Mouse (Mus musculus) megakaryocyte, embryonic 14.5 days (primary cell): Measurements from ENCODE around the gene Fmod. TPM values are rescaled to one million over a fixed set of nuclear protein-coding genes. Genes with fewer than 3 reads are reported as not detected.
A peak's percentile ranks its signal among the peaks of the same experiment; 100 is the strongest.

ENCODE experiments used
- H3K27me3 ChIP-seq: replicated peaks from 2 replicates; pipeline ENCODE3; 2012; ENCODE audit warnings: inconsistent platforms
- H3K36me3 ChIP-seq: replicated peaks from 2 replicates; pipeline ENCODE3; 2012; ENCODE audit warnings: low read length, inconsistent platforms, mixed read lengths
- H3K4me1 ChIP-seq: 2 replicates; pipeline ENCODE4 v1.6.1; 2012; ENCODE audit warnings: inconsistent platforms
- H3K4me3 ChIP-seq: replicated peaks from 2 replicates; pipeline ENCODE3; 2012; ENCODE audit warnings: moderate library complexity, mild to moderate bottlenecking, inconsistent platforms
- H3K9me3 ChIP-seq: 2 replicates; pipeline ENCODE4 v1.6.1; 2012; ENCODE audit warnings: inconsistent platforms
- FLI1 ChIP-seq: IDR thresholded peaks from 2 replicates; pipeline ENCODE4 v1.6.1; 2012; ENCODE audit warnings: low read length, inconsistent platforms, mixed read lengths
- GATA1 ChIP-seq: IDR thresholded peaks from 3 replicates; pipeline ENCODE4 v1.6.1; 2012; ENCODE audit warnings: mixed read lengths, low read length, inconsistent platforms, borderline replicate concordance
- polyA plus RNA-seq: library from polyadenylated mRNA; stranded (reverse); fragments of >175 nt; gene quantifications from 2 replicates; pipeline ENCODE4 v1.2.3, GENCODE M21; 2012; ENCODE audit warnings: low replicate concordance; ENCODE audit not compliant: insufficient read depth

Gene Fmod
- polyA plus RNA-seq, 1 experiment: not detected

DNA sequence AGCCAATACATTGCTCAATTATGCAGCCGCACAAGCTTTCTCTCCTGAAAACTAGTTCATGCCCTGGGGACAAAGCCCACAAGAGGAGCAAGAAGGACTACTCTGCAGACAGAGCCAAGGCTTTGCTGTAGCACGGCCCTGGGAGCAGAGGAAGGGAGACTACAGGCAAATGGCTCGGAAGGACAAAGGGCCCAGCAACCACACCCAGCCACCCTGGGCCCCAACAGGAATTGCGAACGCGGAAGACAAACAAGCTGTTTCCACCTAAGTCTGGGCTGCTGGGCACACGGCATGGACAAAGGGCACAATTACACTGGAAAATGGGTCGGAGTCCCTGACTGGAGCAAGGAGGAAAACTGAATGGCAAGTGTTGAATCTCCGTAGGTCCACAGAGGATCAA is 18.0 kb downstream of the Fmod start:
- Histone ChIP-seq H3K9me3 (no peaks in the 10 kb centered on the region), H3K27me3 (peaks cover 24% of the 10 kb centered on the region), H3K4me3 (no peak overlapping the region), H3K36me3 (no peaks in the 10 kb centered on the region), H3K4me1 (peaks cover 71% of the 10 kb centered on the region)
- TF ChIP-seq GATA1: no peak
- no peak for TF ChIP-seq FLI1

GRCm38 (mm10) chr1:134055666-134056245 is 18.7 kb downstream of the Fmod start:
- Histone ChIP-seq H3K27me3 (peaks cover 20% of the 10 kb centered on the region), H3K4me1 (peaks cover 71% of the 10 kb centered on the region), H3K36me3 (no peaks in the 10 kb centered on the region), H3K4me3 (no peak overlapping the region), H3K9me3 (no peaks in the 10 kb centered on the region)
- no peak for TF ChIP-seq GATA1
- no peak for TF ChIP-seq FLI1

DNA sequence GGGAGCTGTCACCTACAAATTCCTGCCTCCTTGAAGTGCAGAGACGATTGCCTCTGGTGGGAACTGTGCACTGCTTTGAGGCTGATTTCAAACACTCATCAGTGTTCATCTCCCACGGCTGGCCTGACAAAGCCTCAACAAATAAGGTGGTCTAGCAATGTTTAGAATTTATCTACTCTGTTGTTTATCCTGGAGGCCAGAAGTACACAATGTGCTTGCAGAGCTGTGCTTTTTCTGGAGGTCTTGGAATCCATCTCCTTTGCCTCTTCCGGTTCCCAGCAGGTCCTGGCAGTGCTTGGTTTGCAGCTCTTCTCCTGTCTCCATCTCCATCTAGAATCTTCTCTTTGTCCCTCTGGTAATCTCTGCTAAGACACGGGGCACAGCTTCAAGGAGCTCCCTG is 19.2 kb downstream of the Fmod start:
- Histone ChIP-seq H3K4me1 (peaks cover 71% of the 10 kb centered on the region), H3K27me3 (peaks cover 22% of the 10 kb centered on the region)

DNA sequence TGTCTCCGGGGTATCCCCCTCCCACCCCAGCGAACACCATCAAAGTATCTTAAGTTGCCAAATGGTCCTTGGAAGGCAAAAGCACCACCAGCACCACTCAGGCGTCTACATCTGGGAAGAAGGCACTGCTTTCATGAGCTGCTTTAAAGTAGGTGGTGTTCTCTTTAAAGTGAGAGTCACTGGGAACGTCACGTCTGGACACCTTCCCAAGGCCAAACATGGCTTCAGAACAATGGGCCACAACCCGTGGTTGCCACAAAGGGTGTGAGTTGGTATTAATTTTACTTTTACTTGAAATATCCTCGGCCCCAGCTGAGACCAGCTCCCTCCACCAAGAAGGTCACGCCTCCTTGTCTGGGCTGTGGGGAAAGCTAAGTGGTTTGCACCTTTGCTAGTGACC is 20.7 kb downstream of the Fmod start:
- peaks cover 23% of the 10 kb centered on the region for H3K27me3 ChIP-seq
- H3K4me1 ChIP-seq: peaks cover 84% of the 10 kb centered on the region

More for the DNA sequence above, 19.2 kb downstream of the Fmod start:
- no peak for TF ChIP-seq FLI1
- Histone ChIP-seq H3K36me3 (no peaks in the 10 kb centered on the region), H3K4me3 (no peak overlapping the region), H3K9me3 (no peaks in the 10 kb centered on the region)

DNA sequence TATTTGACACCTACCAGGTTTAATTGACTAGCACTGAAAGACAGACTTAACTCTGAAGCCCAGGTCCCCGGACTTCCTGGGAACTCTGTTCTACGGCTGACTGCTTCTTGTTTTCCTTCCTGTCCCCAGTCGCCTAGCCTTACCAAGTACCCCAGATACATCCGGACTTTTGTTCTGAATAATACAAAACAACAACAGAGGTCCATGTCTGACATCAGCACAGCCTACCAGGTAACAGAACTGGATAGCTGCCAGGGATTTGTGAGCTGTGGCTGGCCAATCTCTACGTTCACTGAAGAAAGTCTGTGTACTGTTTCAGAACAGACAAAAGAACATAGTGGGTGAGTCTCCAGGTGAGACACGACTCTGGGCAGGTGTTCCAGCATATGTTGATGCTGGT is 21.8 kb downstream of the Fmod start:
- Histone ChIP-seq H3K27me3 (peaks cover 23% of the 10 kb centered on the region), H3K4me1 (peaks cover 86% of the 10 kb centered on the region), H3K9me3 (no peaks in the 10 kb centered on the region), H3K36me3 (no peaks in the 10 kb centered on the region), H3K4me3 (no peak overlapping the region)
- TF ChIP-seq FLI1: no peak

More for the DNA sequence above, 20.7 kb downstream of the Fmod start:
- H3K36me3 ChIP-seq: no peaks in the 10 kb centered on the region
- H3K9me3 ChIP-seq: no peaks in the 10 kb centered on the region
- TF ChIP-seq FLI1 (no peak), GATA1 (no peak)
- H3K4me3 ChIP-seq: no peak overlapping the region

DNA sequence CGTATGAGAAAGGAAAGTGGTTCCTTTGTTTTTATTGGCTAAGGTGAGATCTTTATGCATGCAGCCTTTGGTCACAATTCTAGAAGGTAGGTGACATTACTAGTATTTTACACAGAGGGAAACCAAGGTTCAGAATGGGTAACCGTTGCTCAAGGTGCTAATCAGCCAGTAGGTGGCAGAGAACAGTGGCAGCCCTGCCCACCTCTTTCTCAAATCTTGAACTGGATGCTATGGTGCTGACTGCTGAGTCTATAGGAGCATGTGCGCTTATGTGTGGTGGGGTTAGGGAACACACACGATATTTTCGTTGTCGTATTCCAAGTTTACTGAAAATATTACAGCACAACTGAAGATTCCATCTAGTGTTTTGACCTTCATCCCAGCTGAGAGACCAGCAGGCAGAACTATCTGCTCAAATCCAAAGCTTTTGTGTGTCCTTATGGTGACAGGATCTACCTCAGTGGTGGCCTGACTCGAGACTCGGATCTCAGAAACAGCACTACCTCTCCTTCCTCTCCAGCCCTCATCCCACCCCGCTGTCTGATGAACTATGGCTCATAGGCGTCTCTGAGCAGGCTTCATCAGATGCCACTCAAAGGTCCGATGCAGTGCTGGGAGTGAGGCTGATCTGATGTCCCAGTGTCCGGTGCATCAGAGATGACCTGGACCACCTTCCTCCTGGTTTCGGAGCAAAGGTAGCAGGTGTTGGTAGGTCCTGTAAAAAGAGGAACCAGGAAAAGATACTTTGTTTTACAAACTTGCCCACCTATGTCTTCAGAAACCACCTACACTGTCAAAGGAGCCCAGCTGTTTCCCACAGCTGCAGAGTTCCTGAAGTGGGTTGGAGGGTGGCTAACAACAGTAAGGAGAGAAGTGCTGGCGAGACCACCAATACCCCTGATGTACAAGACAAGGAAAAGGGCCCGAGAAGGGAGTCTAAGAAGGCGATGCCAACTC is 23.0 kb downstream of the Fmod start:
- Histone ChIP-seq H3K9me3 (no peaks in the 10 kb centered on the region), H3K27me3 (peaks cover 27% of the 10 kb centered on the region), H3K4me3 (peak overlapping the region; percentile 91), H3K4me1 (peaks cover 86% of the 10 kb centered on the region), H3K36me3 (no peaks in the 10 kb centered on the region)
- TF ChIP-seq FLI1 (no peak), GATA1 (no peak)

DNA sequence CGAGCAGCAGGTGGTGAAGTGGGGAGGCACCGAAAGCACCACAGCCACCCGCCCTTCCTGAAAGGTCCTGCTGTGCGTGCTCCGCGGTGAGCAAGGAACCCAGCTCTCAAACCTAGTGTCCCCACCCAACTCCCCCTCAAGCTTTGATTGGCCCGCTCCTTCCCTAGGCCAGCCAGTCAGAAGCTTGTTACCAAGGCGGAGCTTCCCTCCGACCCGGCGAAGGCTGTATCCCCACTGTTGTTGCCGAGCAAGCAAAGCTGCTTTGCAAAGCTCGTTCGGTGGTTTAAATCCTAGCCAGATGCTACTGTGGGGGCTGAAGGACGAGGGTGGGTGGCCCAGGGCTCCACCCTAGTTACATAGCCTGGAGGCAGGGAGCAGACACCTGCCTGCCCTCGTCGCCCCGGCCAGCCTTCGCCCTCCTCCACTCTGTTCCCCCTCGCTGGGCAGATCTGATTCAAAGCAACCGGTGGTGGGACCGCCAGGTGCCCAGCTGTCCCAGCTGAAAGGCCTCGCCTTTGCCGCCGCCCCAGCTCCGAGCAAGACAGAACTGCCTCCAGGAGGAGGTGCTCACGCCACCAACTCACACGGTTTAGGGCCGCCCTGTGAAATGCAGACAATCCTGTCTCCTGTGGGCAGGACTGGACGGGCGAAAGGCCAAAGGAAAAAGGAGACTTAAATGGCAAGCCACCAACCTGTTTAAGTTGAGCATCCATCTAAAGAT is 24.0 kb downstream of the Fmod start:
- no peak for TF ChIP-seq GATA1
- no peak for TF ChIP-seq FLI1
- Histone ChIP-seq H3K9me3 (no peaks in the 10 kb centered on the region), H3K36me3 (no peaks in the 10 kb centered on the region), H3K4me1 (peaks cover 86% of the 10 kb centered on the region), H3K4me3 (peak overlapping the region; percentile 91), H3K27me3 (peaks cover 23% of the 10 kb centered on the region)

- Histone ChIP-seq H3K4me1 (peaks cover 89% of the 10 kb centered on the region), H3K36me3 (no peaks in the 10 kb centered on the region)
These were observed 24.9 kb downstream of the Fmod start for GRCm38 (mm10) chr1:134061915-134062314.

GRCm38 (mm10) chr1:134062411-134063085 is 25.5 kb downstream of the Fmod start:
- H3K4me1 ChIP-seq: peaks cover 94% of the 10 kb centered on the region
- H3K27me3 ChIP-seq: peaks cover 21% of the 10 kb centered on the region
- TF ChIP-seq GATA1: no peak
- TF ChIP-seq FLI1: no peak
- H3K36me3 ChIP-seq: no peaks in the 10 kb centered on the region
- H3K4me3 ChIP-seq: no peak overlapping the region
- H3K9me3 ChIP-seq: no peaks in the 10 kb centered on the region

More at GRCm38 (mm10) chr1:134061915-134062314, 24.9 kb downstream of the Fmod start:
- Histone ChIP-seq H3K9me3 (no peaks in the 10 kb centered on the region), H3K27me3 (peaks cover 19% of the 10 kb centered on the region), H3K4me3 (no peak overlapping the region)
- TF ChIP-seq GATA1: no peak
